Mouse (Mus musculus): ENCODE measurements around the gene Pip4k2b. TPM values are rescaled to one million over a fixed set of nuclear protein-coding genes. Genes with fewer than 3 reads are reported as not detected.
"Not testable (repeated sequence)": the region's sequence is repeated elsewhere in the genome, so short reads cannot be mapped to it uniquely, and the experiment has no call there.

The Pip4k2b gene
- polyA plus RNA-seq, 1 experiment = 26.0 TPM

DNA sequence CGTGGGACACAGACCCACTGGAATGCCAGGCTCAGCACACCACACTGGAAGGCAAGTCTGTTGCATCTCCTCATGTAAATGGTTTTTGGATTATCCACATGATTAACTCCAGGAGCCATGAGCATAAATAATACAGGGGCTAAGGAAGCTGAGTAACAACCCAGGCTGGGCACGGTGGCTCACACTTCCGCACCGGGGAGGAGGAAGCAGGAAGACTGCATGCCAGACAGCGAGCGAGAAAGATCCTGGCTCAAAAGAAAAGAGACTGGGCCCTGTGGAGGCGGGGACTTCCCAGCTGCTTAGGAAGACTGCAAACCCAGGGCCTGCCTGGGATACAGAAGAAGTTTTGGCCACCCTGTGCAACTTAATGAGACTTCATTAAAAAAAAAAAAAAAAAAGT, 4.3 kb downstream of the Pip4k2b start:
- peak overlapping the region; percentile 69 for H3K27ac ChIP-seq (ENCODE audit: insufficient read depth, low read depth, low read length)
- H3K4me3 ChIP-seq (ENCODE audit: insufficient read depth, low read length) = peak overlapping the region; percentile 41
- TF ChIP-seq POLR2A (IDR thresholded peaks at IDR 0.05; ENCODE audit: borderline replicate concordance, low read depth, low read length) = no peak
- TF ChIP-seq CTCF (IDR thresholded peaks at IDR 0.05; ENCODE audit: low read depth, low read length) = no peak
- H3K4me1 ChIP-seq (ENCODE audit: control insufficient read depth, insufficient read depth, low read length) = peaks cover 22% of the 10 kb centered on the region

DNA sequence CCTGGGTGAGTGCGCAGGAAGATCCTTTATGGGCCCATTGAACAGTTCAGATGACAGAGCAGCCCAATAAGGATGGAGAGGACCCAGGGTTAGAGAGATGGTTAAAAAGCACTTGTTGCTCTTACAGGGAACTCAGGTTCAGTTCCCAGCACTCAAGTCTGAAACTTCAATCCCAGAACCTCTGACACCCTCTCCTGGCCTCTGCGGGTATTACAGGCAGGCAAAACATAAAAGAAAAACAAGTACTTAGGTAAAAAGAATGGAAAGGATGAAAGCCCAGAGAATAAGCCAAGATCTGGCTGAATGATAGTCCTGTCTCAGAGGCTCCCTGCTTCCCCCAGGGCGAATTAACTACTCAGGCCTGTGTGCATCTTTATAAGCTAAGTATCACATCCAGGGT, 5.3 kb downstream of the Pip4k2b start:
- H3K4me1 ChIP-seq (ENCODE audit: control insufficient read depth, insufficient read depth, low read length) = peaks cover 24% of the 10 kb centered on the region
- H3K27ac ChIP-seq (ENCODE audit: insufficient read depth, low read depth, low read length) = no peak overlapping the region
- TF ChIP-seq POLR2A (IDR thresholded peaks at IDR 0.05; ENCODE audit: borderline replicate concordance, low read depth, low read length) (no peak), CTCF (IDR thresholded peaks at IDR 0.05; ENCODE audit: low read depth, low read length) (no peak)
- no peak overlapping the region for H3K4me3 ChIP-seq (ENCODE audit: insufficient read depth, low read length)

DNA sequence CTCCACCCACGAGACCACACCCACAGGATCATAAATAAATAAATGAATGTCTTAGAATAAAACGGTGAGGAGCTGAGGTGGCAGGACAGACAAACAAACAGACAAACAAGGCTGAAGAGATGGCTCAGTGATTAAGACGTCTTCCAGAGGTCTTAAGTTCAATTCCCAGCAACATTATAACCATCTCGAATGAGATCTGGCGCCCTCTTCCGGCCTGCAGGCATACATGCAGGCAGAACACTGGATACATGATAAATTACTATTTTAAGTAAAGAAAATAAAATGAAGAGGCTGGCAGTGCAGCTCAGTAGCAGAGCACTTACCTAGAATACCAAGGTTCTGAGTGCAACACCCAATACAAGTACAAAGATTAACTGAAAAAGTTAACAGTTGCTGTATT, 5.8 kb downstream of the Pip4k2b start:
- H3K4me3 ChIP-seq (ENCODE audit: insufficient read depth, low read length) = no peak overlapping the region
- peak; percentile 30; the same call in 1 of the 2 replicates for TF ChIP-seq CTCF (IDR thresholded peaks at IDR 0.05; ENCODE audit: low read depth, low read length)
- TF ChIP-seq POLR2A (IDR thresholded peaks at IDR 0.05; ENCODE audit: borderline replicate concordance, low read depth, low read length) = no peak
- H3K27ac ChIP-seq (ENCODE audit: insufficient read depth, low read depth, low read length) = no peak overlapping the region
- H3K4me1 ChIP-seq (ENCODE audit: control insufficient read depth, insufficient read depth, low read length) = peaks cover 25% of the 10 kb centered on the region

DNA sequence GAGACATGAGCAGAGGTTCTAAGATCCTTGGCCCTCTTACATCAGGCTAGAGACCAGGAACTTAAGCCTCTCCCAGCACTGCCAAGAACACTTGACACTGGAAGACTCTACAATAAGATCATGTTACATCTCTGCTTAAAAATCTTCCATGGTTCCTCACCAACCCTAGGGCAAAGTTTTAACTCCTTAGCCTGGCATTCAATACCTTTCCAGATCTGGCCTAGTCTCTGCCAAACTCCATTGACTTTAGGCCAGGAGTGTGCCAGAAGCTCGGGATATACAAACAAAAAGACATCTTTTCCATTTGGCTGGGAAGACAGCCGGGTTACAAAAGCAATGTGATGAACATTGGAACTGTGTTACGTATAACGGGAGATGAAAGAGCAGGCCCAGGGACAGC, 6.9 kb downstream of the Pip4k2b start:
- Histone ChIP-seq H3K4me1 (ENCODE audit: control insufficient read depth, insufficient read depth, low read length) (peaks cover 20% of the 10 kb centered on the region), H3K4me3 (ENCODE audit: insufficient read depth, low read length) (no peak overlapping the region), H3K27ac (ENCODE audit: insufficient read depth, low read depth, low read length) (no peak overlapping the region)
- TF ChIP-seq POLR2A (IDR thresholded peaks at IDR 0.05; ENCODE audit: borderline replicate concordance, low read depth, low read length) (no peak), CTCF (IDR thresholded peaks at IDR 0.05; ENCODE audit: low read depth, low read length) (no peak)

DNA sequence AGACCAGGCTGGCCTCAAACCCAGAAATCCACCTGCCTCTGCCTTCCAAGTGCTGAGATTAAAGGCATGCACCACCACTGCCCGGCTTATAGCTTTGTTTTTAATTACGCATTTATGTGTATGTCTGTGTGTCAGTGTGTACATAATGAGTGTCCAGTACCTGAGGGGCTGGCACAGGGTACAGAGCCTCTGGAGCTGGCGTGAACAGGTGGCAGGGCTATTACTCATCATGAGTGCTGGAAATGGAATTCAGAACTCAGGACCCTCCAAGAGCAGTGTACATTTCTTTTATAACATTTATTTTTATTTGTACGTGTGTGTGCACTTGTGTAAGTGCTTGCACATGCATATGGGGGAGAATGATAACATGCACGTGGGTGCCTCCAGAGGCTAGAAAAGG, 7.9 kb downstream of the Pip4k2b start:
- H3K4me3 ChIP-seq (ENCODE audit: insufficient read depth, low read length) = no peak overlapping the region
- peaks cover 14% of the 10 kb centered on the region for H3K4me1 ChIP-seq (ENCODE audit: control insufficient read depth, insufficient read depth, low read length)
- no peak overlapping the region for H3K27ac ChIP-seq (ENCODE audit: insufficient read depth, low read depth, low read length)
- TF ChIP-seq CTCF (IDR thresholded peaks at IDR 0.05; ENCODE audit: low read depth, low read length) = no peak
- TF ChIP-seq POLR2A (IDR thresholded peaks at IDR 0.05; ENCODE audit: borderline replicate concordance, low read depth, low read length) = no peak

DNA sequence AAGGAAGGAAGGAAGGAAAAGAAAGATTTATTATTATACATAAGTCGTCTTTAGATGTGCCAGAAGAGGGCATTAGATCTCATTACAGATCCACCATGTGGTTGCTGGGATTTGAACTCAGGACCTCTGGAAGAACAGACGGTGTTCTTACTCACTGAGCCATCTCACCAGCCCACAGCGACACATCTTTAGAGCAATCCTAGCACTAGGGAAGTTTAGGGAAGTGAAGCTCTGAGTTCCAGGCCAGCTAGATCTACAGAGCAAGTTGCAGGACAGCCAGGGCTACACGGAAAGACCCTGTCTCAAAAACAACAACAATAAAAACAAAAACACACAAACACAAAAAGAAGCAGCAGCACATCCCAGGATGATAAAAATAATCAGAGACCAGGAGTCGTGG, 9.7 kb downstream of the Pip4k2b start:
- H3K4me1 ChIP-seq (ENCODE audit: control insufficient read depth, insufficient read depth, low read length); H3K4me3 ChIP-seq (ENCODE audit: insufficient read depth, low read length); H3K27ac ChIP-seq (ENCODE audit: insufficient read depth, low read depth, low read length): not testable (repeated sequence)

DNA sequence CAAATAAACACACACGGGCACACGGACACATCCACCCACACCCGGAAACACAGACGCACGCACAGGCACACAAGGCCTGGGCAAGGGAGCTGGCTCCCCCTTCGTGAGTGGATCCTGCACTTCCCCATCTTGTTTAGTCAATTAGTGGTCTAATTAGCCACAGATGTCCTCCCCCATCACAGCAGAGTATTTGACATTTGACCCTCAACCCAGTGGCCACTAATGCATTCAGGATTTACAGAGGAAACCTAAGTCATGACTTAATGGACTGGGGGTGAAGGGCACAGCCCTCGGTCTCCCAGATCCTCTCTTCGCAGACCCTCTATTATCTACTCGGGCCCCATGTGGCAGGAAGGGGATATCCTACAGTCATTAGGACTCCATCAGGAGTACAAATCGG, 10.8 kb downstream of the Pip4k2b start:
- TF ChIP-seq POLR2A (IDR thresholded peaks at IDR 0.05; ENCODE audit: borderline replicate concordance, low read depth, low read length) = no peak
- no peak for TF ChIP-seq CTCF (IDR thresholded peaks at IDR 0.05; ENCODE audit: low read depth, low read length)
- H3K27ac ChIP-seq (ENCODE audit: insufficient read depth, low read depth, low read length) = no peak overlapping the region
- no peak overlapping the region for H3K4me3 ChIP-seq (ENCODE audit: insufficient read depth, low read length)
- peaks cover 11% of the 10 kb centered on the region for H3K4me1 ChIP-seq (ENCODE audit: control insufficient read depth, insufficient read depth, low read length)

DNA sequence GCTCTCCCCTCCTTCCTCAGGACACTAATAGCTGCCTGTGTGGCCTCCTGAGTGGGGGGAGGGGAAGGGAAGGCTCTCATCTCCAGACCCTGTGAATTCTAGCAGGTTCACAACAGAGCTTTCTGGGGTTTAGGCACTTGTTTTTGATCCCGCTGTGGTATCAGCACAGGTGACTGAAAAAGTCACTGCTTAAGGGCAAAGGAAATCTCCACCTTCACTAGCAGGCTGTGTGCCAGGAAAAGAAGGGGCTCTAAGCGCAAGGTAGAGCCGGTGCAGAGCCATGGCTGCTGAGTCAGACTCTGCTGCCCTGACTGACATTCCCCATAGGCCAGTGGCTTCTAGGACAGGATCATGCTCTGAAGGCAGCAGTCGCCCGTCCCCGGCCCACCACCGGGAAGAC, 15.8 kb downstream of the Pip4k2b start:
- TF ChIP-seq CTCF (IDR thresholded peaks at IDR 0.05; ENCODE audit: low read depth, low read length) (no peak), POLR2A (IDR thresholded peaks at IDR 0.05; ENCODE audit: borderline replicate concordance, low read depth, low read length) (no peak)
- Histone ChIP-seq H3K4me3 (ENCODE audit: insufficient read depth, low read length) (no peak overlapping the region), H3K27ac (ENCODE audit: insufficient read depth, low read depth, low read length) (no peak overlapping the region), H3K4me1 (ENCODE audit: control insufficient read depth, insufficient read depth, low read length) (peaks cover 18% of the 10 kb centered on the region)

DNA sequence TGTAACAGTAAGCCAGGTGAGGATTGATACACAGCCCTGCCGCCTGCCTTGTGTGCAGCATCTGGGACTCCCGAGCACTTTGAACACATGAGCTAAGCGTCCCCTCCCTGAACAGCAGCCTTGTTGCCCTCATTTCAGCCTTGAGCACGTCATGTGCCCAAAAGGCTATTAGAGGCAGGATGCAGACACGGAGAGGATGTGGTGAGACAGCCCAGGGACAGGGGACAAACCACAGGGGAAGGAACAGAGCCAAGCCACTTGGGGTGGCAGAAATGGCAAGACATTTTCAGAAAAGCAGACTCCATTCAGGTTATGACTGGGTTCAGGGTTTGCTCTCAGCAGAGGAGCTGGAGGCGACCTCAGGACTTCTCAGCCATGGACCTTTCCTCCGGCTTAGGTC, 16.2 kb downstream of the Pip4k2b start:
- H3K4me1 ChIP-seq (ENCODE audit: control insufficient read depth, insufficient read depth, low read length) = peaks cover 18% of the 10 kb centered on the region
- TF ChIP-seq CTCF (IDR thresholded peaks at IDR 0.05; ENCODE audit: low read depth, low read length) (no peak), POLR2A (IDR thresholded peaks at IDR 0.05; ENCODE audit: borderline replicate concordance, low read depth, low read length) (no peak)
- no peak overlapping the region for H3K4me3 ChIP-seq (ENCODE audit: insufficient read depth, low read length)
- no peak overlapping the region for H3K27ac ChIP-seq (ENCODE audit: insufficient read depth, low read depth, low read length)

DNA sequence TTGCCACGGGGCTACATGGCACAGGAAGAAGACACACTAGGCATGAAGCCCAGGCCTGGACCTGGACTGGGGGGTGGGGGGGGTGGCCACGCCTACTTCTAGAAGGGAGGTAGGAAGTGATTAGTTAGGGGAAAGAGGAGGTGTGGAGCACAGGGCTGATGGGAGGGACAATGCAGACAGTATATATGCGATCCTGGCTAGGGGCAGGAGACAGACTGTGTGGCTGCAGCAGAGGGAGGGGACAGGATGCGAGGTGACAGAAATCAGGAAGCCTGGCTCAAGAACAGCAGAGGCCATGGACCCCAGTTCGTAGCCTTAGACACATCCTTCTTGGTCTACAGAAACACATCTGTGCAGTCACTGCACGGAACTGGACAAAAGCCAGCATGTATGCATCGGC, 20.8 kb downstream of the Pip4k2b start:
- Histone ChIP-seq H3K27ac (ENCODE audit: insufficient read depth, low read depth, low read length) (no peak overlapping the region), H3K4me1 (ENCODE audit: control insufficient read depth, insufficient read depth, low read length) (peaks cover 21% of the 10 kb centered on the region), H3K4me3 (ENCODE audit: insufficient read depth, low read length) (no peak overlapping the region)
- TF ChIP-seq POLR2A (IDR thresholded peaks at IDR 0.05; ENCODE audit: borderline replicate concordance, low read depth, low read length) (no peak), CTCF (IDR thresholded peaks at IDR 0.05; ENCODE audit: low read depth, low read length) (no peak)

DNA sequence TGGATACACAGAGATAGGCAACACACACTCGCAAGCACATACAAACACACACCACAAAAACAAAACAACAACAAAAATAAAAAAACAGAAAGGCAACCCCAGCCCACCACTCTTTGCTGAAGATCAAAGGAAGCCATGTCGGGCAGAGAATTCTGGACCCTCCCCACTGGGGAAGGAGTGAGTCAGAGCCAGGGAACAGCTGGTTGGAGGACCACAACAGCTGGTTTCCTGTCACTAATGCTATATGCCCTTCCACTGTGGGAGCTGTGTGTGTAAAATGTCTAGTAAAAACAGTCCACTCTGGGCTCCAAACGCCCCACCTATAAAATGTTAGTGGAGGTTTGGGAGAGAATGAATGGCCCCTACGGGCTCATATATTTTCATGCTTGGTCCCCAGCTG, 23.2 kb downstream of the Pip4k2b start:
- no peak for TF ChIP-seq CTCF (IDR thresholded peaks at IDR 0.05; ENCODE audit: low read depth, low read length)
- TF ChIP-seq POLR2A (IDR thresholded peaks at IDR 0.05; ENCODE audit: borderline replicate concordance, low read depth, low read length) = no peak
- Histone ChIP-seq H3K27ac (ENCODE audit: insufficient read depth, low read depth, low read length) (no peak overlapping the region), H3K4me3 (ENCODE audit: insufficient read depth, low read length) (no peak overlapping the region), H3K4me1 (ENCODE audit: control insufficient read depth, insufficient read depth, low read length) (peaks cover 26% of the 10 kb centered on the region)

Measured in bone marrow macrophage, adult 2 months (primary cell).